Mouse (Mus musculus) embryonic facial prominence, embryonic 15.5 days (tissue): ENCODE results near the gene Slc8b1. TPM values are rescaled to one million over a fixed set of nuclear protein-coding genes. Genes with fewer than 3 reads are reported as not detected.

Experiments used
- ATAC-seq: fragments of 200-750 bp; cut with Nextera tagmentation; 2 replicates; pipeline ENCODE4 v1.8.0; 2017; ENCODE audit warnings: low read depth, moderate TSS enrichment; ENCODE audit not compliant: insufficient number of reproducible peaks, low FRiP score, low TSS enrichment
- H3K27ac ChIP-seq: fragments of 300-500 bp; sonication (generic); replicated peaks from 2 replicates; pipeline ENCODE4 v1.5.1; 2015; ENCODE audit warnings: mild to moderate bottlenecking, inconsistent platforms
- H3K27me3 ChIP-seq: fragments of 300-500 bp; sonication (generic); 2 replicates; pipeline ENCODE4 v1.6.1; 2015; ENCODE audit warnings: inconsistent platforms
- H3K36me3 ChIP-seq: fragments of 300-500 bp; sonication (generic); 2 replicates; pipeline ENCODE4 v1.6.1; 2015; ENCODE audit warnings: mild to moderate bottlenecking, inconsistent platforms
- H3K4me1 ChIP-seq: fragments of 300-500 bp; sonication (generic); 2 replicates; pipeline ENCODE4 v1.6.1; 2015; ENCODE audit warnings: inconsistent platforms
- H3K4me2 ChIP-seq: fragments of 300-500 bp; sonication (generic); replicated peaks from 2 replicates; pipeline ENCODE4 v1.6.1; 2015; ENCODE audit warnings: mild to moderate bottlenecking, inconsistent platforms
- H3K4me3 ChIP-seq: fragments of 300-500 bp; sonication (generic); replicated peaks from 2 replicates; pipeline ENCODE4 v1.5.1; 2015; ENCODE audit warnings: mild to moderate bottlenecking, inconsistent platforms
- H3K9ac ChIP-seq: fragments of 300-500 bp; sonication (generic); 2 replicates; pipeline ENCODE4 v1.6.1; 2015; ENCODE audit warnings: inconsistent platforms
- H3K9me3 ChIP-seq: fragments of 300-500 bp; sonication (generic); replicated peaks from 2 replicates; pipeline ENCODE4 v1.6.1; 2016; ENCODE audit warnings: inconsistent platforms
- WGBS: fragments of 180-500 bp; shearing (Covaris S2); methylation state at CpG from one replicate; pipeline ENCODE4 v1.1.7; 2015; 5-methylcytosine and 5-hydroxymethylcytosine counted together
- polyA plus RNA-seq: library from polyadenylated mRNA; unstranded; fragments of >200 nt; fragmentation: Nextera tagmentation; extraction: Ambion mirVana; gene quantifications from 2 replicates; pipeline ENCODE4 v1.2.1, GENCODE M21; 2015

The Slc8b1 gene
- polyA plus RNA-seq, 1 experiment from 2014 or later: 9.0 TPM

DNA sequence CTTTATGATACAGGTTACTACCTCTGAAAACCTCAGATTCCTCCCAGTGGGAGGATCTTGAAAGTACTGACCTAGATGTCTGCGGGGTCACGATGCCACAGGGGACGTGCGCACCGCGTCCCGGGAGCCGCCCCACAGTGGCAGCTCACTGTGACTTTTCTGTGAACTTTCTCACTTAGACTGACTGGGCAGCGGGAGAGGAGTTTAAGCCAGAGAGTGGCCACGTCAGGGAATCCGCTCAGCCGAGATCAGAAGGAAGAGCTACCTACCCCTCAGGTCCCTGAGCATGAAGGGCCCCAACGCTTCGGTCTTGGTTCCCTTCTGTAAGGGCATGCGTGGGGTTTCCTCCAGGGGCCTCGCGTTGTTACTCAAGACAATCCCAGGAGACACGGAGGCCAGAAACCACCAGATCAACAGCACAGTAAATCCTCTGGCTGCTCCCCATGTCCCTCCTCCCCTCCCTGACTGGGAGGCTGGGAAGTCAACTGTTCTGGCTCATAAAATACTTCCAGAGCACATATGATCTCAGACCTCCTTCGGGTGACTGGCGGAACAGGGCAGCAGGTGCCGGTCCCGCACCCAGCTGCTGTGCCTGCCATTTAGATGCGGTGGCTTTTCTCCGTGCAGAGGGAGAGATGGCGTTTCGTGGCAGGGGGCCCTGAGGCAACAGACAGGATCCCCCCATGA lies 68.4 kb downstream of the Slc8b1 start:
- no peak overlapping the region for H3K9ac ChIP-seq
- H3K4me1 ChIP-seq: peaks cover 39% of the 10 kb centered on the region
- peak overlapping the region; percentile 25; the same call in 1 of the 2 replicates for H3K4me2 ChIP-seq
- 26% methylated on average over 26 of the region's 26 CpGs for WGBS
- no peaks in the 10 kb centered on the region for H3K9me3 ChIP-seq
- H3K27ac ChIP-seq: peak overlapping the region; percentile 79
- no peak overlapping the region for H3K4me3 ChIP-seq
- peak; percentile 34 for ATAC-seq
- peaks cover 25% of the 10 kb centered on the region for H3K36me3 ChIP-seq
- H3K27me3 ChIP-seq: no peaks in the 10 kb centered on the region

DNA sequence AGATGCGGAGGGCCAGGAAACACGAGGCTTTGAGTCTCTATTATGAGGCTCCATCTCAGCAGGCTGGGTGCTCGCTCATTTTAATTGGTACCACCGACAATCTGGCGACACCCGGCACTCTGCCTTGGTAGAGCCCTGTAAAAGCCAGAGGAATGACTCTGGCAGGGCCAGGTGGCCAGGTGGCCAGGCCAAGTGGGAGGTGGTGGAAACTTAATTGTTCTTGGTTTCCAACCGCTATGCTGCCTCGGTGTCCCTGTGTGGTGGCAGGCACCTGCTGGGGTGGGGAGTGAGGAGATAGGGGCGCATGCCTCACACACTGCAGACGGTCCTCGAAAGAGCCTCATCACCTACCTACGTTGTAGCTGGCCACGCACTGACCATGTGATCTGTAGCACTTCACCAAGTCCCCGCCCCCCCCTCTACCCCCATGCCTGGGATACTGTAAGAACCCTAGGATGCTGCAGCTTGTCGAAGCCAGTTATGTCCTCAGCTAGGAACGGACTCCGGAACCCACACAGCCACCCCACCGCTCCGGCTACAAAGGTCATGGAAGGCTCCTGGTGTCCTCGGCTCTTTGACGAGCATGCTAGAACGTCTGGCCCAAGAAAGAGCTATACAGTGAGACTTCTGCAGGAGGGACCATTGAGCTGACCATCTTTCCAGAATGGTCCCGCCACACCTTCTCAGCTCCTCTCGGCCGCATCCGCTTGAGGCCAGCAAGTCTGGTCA lies 69.1 kb downstream of the Slc8b1 start:
- no peak for ATAC-seq
- Histone ChIP-seq H3K27ac (peak overlapping the region; percentile 79; the same call in 1 of the 2 replicates), H3K9ac (no peak overlapping the region), H3K4me3 (no peak overlapping the region), H3K4me1 (peaks cover 42% of the 10 kb centered on the region), H3K4me2 (peak overlapping the region; percentile 25; the same call in 1 of the 2 replicates), H3K9me3 (no peaks in the 10 kb centered on the region), H3K36me3 (peaks cover 32% of the 10 kb centered on the region), H3K27me3 (no peaks in the 10 kb centered on the region)
- 83% methylated on average over 26 of the region's 26 CpGs for WGBS

DNA sequence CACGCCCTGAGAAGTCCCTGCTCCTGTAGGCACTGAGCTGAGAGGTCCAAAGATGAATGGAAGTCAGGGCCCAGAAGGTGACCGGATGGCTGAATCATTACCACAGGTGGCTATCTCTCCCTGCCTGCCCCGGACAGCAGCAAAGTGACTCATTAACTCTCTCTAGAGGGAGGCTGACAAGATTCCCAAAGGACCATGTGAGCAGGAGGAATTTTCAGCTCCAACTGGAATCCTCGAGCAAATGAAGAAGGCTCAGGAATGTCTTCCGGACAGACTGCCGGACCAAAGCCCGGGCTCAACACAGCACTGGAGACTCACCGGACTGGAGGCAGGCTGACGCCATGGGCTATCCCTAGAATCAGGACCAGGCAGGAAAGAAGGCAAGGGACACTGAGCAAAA lies 71.0 kb downstream of the Slc8b1 start:
- Histone ChIP-seq H3K36me3 (peaks cover 34% of the 10 kb centered on the region), H3K9ac (no peak overlapping the region), H3K9me3 (no peaks in the 10 kb centered on the region), H3K27me3 (no peaks in the 10 kb centered on the region), H3K4me2 (no peak overlapping the region), H3K27ac (no peak overlapping the region), H3K4me1 (peaks cover 49% of the 10 kb centered on the region), H3K4me3 (no peak overlapping the region)
- ATAC-seq: no peak
- WGBS: 85% methylated on average over 9 of the region's 9 CpGs

DNA sequence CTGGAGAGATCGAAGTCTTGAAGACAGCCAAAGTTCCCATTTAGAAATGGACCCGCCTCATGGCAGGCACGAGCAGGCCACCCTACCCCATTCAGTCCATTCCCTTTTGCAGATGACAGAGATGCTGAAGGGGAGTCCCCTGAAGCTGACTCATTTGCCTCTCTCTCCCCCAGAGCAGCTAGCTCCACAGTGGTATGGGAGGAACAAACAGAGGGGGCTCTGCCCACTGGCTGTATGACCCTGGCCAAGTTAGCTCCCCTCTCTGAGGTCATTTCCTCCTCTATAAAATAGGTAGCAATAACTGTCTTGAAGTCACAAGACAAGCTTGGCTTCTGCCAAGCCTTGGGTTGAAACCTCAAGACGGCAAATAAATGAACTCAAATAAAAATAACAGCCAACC lies 72.5 kb downstream of the Slc8b1 start:
- Histone ChIP-seq H3K4me1 (peaks cover 44% of the 10 kb centered on the region), H3K4me2 (no peak overlapping the region), H3K9ac (no peak overlapping the region), H3K27ac (no peak overlapping the region), H3K4me3 (no peak overlapping the region), H3K27me3 (no peaks in the 10 kb centered on the region), H3K9me3 (no peaks in the 10 kb centered on the region), H3K36me3 (peaks cover 34% of the 10 kb centered on the region)
- 89% methylated on average over 4 of the region's 4 CpGs for WGBS
- no peak for ATAC-seq

Other genes starting within 250 kb of the Slc8b1 start
- 0.05 TPM in 2 replicates for gene Lhx5, start 79.5 kb upstream of the Slc8b1 start, polyA plus RNA-seq
- gene Sdsl, start 38.4 kb upstream of the Slc8b1 start, polyA plus RNA-seq: 0.95 and 1.7 TPM in 2 replicates
- gene Sds, start 34.6 kb upstream of the Slc8b1 start, polyA plus RNA-seq: not detected in 2 replicates
- 58.6 and 67.9 TPM in 2 replicates for gene Plbd2, start 7.5 kb upstream of the Slc8b1 start, polyA plus RNA-seq
- 28.4 and 28.6 TPM in 2 replicates for gene Tpcn1, start 77.5 kb downstream of the Slc8b1 start, polyA plus RNA-seq
- gene Iqcd, start 77.8 kb downstream of the Slc8b1 start, polyA plus RNA-seq: 1.9 and 3.2 TPM in 2 replicates
- gene Rita1, start 101.4 kb downstream of the Slc8b1 start, polyA plus RNA-seq: 15.5 and 15.8 TPM in 2 replicates
- gene Ddx54, start 101.6 kb downstream of the Slc8b1 start, polyA plus RNA-seq: 43.4 and 44.5 TPM in 2 replicates
- gene Cfap73, start 123.1 kb downstream of the Slc8b1 start, polyA plus RNA-seq: 0.92 and 2.5 TPM in 2 replicates
- gene Rasal1, start 137.6 kb downstream of the Slc8b1 start, polyA plus RNA-seq: 1.2 and 1.3 TPM in 2 replicates
- gene Dtx1, start 200.8 kb downstream of the Slc8b1 start, polyA plus RNA-seq: 6.2 and 7.7 TPM in 2 replicates
- gene Oas2, start 238.7 kb downstream of the Slc8b1 start, polyA plus RNA-seq: 0.72 and 1.3 TPM in 2 replicates